In genomic region chr2:71630143-71630463, GRCm38 (mm10) we compare ENCODE assay signal across 8 mouse cellular contexts.
DNase-seq lines count a peak whose midpoint lies in the region; ATAC-seq and TF ChIP-seq lines count a peak whose summit lies in the region.

No protein-coding gene starts in this region.

- no peak for TF ChIP-seq POLR2A in myocyte (IDR thresholded peaks at IDR 0.05; ENCODE audit: insufficient read length, low read depth)

- peak overlapping the region; percentile 53 for H3K4me3 ChIP-seq in left cerebral cortex, adult 2 months
- H3K4me3 ChIP-seq in forebrain, embryonic 10.5 days: peak overlapping the region; percentile 53
- H3K4me3 ChIP-seq in intestine, embryonic 16.5 days (ENCODE audit: low read length): peak overlapping the region; percentile 44
- no peak overlapping the region for H3K4me3 ChIP-seq in myocyte

- H3K4me2 ChIP-seq in intestine, embryonic 16.5 days (ENCODE audit: low read depth, low read length): peak overlapping the region; percentile 84
- H3K4me2 ChIP-seq in myocyte (ENCODE audit: low read depth): peak overlapping the region; percentile 61

- H3K27ac ChIP-seq in left cerebral cortex, adult 2 months: peak overlapping the region; percentile 89
- H3K27ac ChIP-seq in forebrain, embryonic 10.5 days: peak overlapping the region; percentile 79
- no peak overlapping the region for H3K27ac ChIP-seq in intestine, embryonic 16.5 days (ENCODE audit: low read length)

- H3K9me3 ChIP-seq in forebrain, embryonic 10.5 days: no peaks in the 10 kb centered on the region
- no peaks in the 10 kb centered on the region for H3K9me3 ChIP-seq in intestine, embryonic 16.5 days (ENCODE audit: control insufficient read depth, low read length)

- peaks cover 66% of the 10 kb centered on the region for H3K27me3 ChIP-seq in forebrain, embryonic 10.5 days (ENCODE audit: poor library complexity, severe bottlenecking)
- 0 out of 2 replicates have a peak, but pooled peaks cover 5% of the 10 kb centered on the region for H3K27me3 ChIP-seq in intestine, embryonic 16.5 days (replicated peaks; ENCODE audit: control insufficient read depth, insufficient read depth, low read length)
- no peaks in the 10 kb centered on the region for H3K27me3 ChIP-seq in myocyte (ENCODE audit: control insufficient read depth, insufficient read depth, insufficient read length)

- 0 out of 2 replicates have a peak overlapping the region, but pooled peaks have one; percentile 54 for H3K9ac ChIP-seq in intestine, embryonic 16.5 days (ENCODE audit: low read depth, low read length)

- no peak overlapping the region for H3ac ChIP-seq in myocyte (ENCODE audit: control insufficient read depth, insufficient read length)

- no peak for TF ChIP-seq CTCF in left cerebral cortex, adult 2 months (IDR thresholded peaks at IDR 0.05)

- no peak for DNase-seq in left cerebral cortex, adult 2 months (ENCODE audit: extremely low spot score in 1 of 2, low spot score in 2 of 2)
- DNase-seq in left cerebral cortex, postnatal 36 days (ENCODE audit: low spot score in 2 of 2): no peak
- no peak for DNase-seq in forebrain, embryonic 10.5 days (ENCODE audit: extremely low spot score, low spot score)
- no peak for DNase-seq in MN1 (ENCODE audit: low spot score)
- DNase-seq in right cerebral cortex, postnatal 25 days: no peak
- DNase-seq in embryo, embryonic 11 days: no peak

- no peak for ATAC-seq in intestine, embryonic 16.5 days

- no peaks in the 10 kb centered on the region for H3K36me3 ChIP-seq in forebrain, embryonic 10.5 days (replicated peaks)
- no peaks in the 10 kb centered on the region for H3K36me3 ChIP-seq in intestine, embryonic 16.5 days (ENCODE audit: control insufficient read depth, insufficient read depth, low read length)
- no peaks in the 10 kb centered on the region for H3K36me3 ChIP-seq in myocyte (ENCODE audit: control insufficient read depth, insufficient read depth)

- H3K4me1 ChIP-seq in forebrain, embryonic 10.5 days: peaks cover 51% of the 10 kb centered on the region
- H3K4me1 ChIP-seq in intestine, embryonic 16.5 days (ENCODE audit: control insufficient read depth, insufficient read depth, low read length): peaks cover 28% of the 10 kb centered on the region

- intact Hi-C loops in left cerebral cortex, adult 2 months (cut with DNase I): no loop called here
- intact Hi-C loops in left cerebral cortex, postnatal 36 days (cut with DNase I): no loop called here

- WGBS in forebrain, embryonic 10.5 days: 4% methylated on average over 3 of the region's 3 CpGs
- 25% methylated on average over 3 of the region's 3 CpGs for WGBS in intestine, embryonic 16.5 days

- H3K79me2 ChIP-seq in myocyte (ENCODE audit: control insufficient read depth, insufficient read depth): no peaks in the 10 kb centered on the region

TF ChIP-seq in myocyte, 11 proteins besides CTCF, POLR2A, EP300 and RAD21:
- TF ChIP-seq CEBPB (IDR thresholded peaks at IDR 0.05; ENCODE audit: insufficient read depth, poor library complexity, severe bottlenecking): no peak
